Mouse (Mus musculus) C2C12 (cell line): ENCODE measurements at regions not wholly inside any gene's neighbourhood (a gene's known extent, or its start where the extent isn't known, plus 50 kb on each side); places are given as distances from the start of the nearest gene placed in this dataset.

Experiments
- H3K27me3 ChIP-seq: one replicate; pipeline ENCODE4 v1.6.1; 2011; ENCODE audit not compliant: control insufficient read depth, insufficient read depth, insufficient read length
- H3K36me3 ChIP-seq: one replicate; pipeline ENCODE4 v1.6.1; 2011; ENCODE audit not compliant: control insufficient read depth, insufficient read depth
- H3K4me3 ChIP-seq: one replicate; pipeline ENCODE4 v1.5.1; 2011; ENCODE audit warnings: mild to moderate bottlenecking, control low read depth; ENCODE audit not compliant: poor library complexity, insufficient read depth, severe bottlenecking
- H3K79me2 ChIP-seq: one replicate; pipeline ENCODE4 v1.6.1; 2011; ENCODE audit not compliant: control insufficient read depth, insufficient read depth
- H3K79me3 ChIP-seq: one replicate; pipeline ENCODE4 v1.6.1; 2011; ENCODE audit warnings: low read depth, control low read depth
- H3ac ChIP-seq: one replicate; pipeline ENCODE3; 2011; ENCODE audit warnings: low read depth; ENCODE audit not compliant: control insufficient read depth, insufficient read length
- CEBPB ChIP-seq: IDR thresholded peaks from one replicate; pipeline ENCODE4 v1.6.1; 2011; ENCODE audit warnings: low read depth, mild to moderate bottlenecking, control low read depth, moderate library complexity
- CTCF ChIP-seq: IDR thresholded peaks from one replicate; pipeline ENCODE4 v1.5.1; 2011; ENCODE audit not compliant: control insufficient read depth, insufficient read depth, insufficient read length
- FOSL1 ChIP-seq: IDR thresholded peaks from one replicate; pipeline ENCODE4 v1.8.0; 2011; ENCODE audit warnings: mild to moderate bottlenecking, low read length; ENCODE audit not compliant: poor library complexity, insufficient read depth, severe bottlenecking
- MAX ChIP-seq: IDR thresholded peaks from one replicate; pipeline ENCODE4 v1.6.1; 2011; ENCODE audit warnings: mild to moderate bottlenecking, control low read depth
- MYOD1 ChIP-seq: IDR thresholded peaks from one replicate; pipeline ENCODE4 v1.6.1; 2011; ENCODE audit warnings: low read depth; ENCODE audit not compliant: control insufficient read depth, insufficient read length
- MYOG ChIP-seq: IDR thresholded peaks from one replicate; pipeline ENCODE4 v1.6.1; 2011; ENCODE audit not compliant: control insufficient read depth, insufficient read length; ENCODE audit errors: extremely low read depth
- USF1 ChIP-seq: IDR thresholded peaks from one replicate; pipeline ENCODE4 v1.6.1; 2011; ENCODE audit warnings: low read depth, mild to moderate bottlenecking, control low read depth, moderate library complexity

- Histone ChIP-seq H3K27me3 (no peaks in the 10 kb centered on the region), H3K4me3 (no peak overlapping the region)
These were observed 257.6 kb upstream of the Rtl1 start for GRCm38 (mm10) chr12:109857705-109858104.

DNA sequence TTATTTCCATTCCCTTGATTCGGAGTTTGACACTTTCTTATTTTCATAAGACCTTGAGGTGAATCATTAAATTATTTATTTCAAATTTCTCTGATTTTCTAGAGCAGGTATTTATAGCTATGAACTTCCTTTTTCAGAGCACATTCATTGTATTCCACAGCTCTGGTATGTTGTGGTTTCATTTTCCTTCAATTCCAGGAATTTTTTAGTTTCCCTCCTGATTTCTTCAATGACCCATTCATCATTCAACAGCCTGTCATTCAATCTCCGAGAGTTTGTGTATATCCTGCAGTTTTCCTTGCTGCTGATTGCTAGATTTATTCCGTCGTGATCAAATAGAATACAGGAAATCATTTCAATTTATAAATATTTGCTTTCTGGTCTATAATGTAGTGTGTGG, 264.7 kb upstream of the Rtl1 start:
- no peak overlapping the region for H3K4me3 ChIP-seq
- no peaks in the 10 kb centered on the region for H3K79me2 ChIP-seq
- H3K36me3 ChIP-seq = no peaks in the 10 kb centered on the region
- H3K27me3 ChIP-seq = no peaks in the 10 kb centered on the region
- H3K79me3 ChIP-seq = no peaks in the 10 kb centered on the region
- no peak overlapping the region for H3ac ChIP-seq
- no peak for TF ChIP-seq MYOD1
- no peak for TF ChIP-seq CEBPB
- TF ChIP-seq USF1 = no peak
- no peak for TF ChIP-seq CTCF
- TF ChIP-seq MAX = no peak
- no peak for TF ChIP-seq MYOG
- no peak for TF ChIP-seq FOSL1

More at GRCm38 (mm10) chr12:109857705-109858104, 257.6 kb upstream of the Rtl1 start:
- Histone ChIP-seq H3ac (no peak overlapping the region), H3K79me2 (no peaks in the 10 kb centered on the region), H3K79me3 (no peaks in the 10 kb centered on the region), H3K36me3 (no peaks in the 10 kb centered on the region)
- TF ChIP-seq MYOD1 = no peak
- no peak for TF ChIP-seq MAX
- TF ChIP-seq CEBPB = no peak
- no peak for TF ChIP-seq USF1
- no peak for TF ChIP-seq CTCF
- TF ChIP-seq FOSL1 = no peak
- TF ChIP-seq MYOG = no peak

GRCm38 (mm10) chr12:109871021-109871420, 270.9 kb upstream of the Rtl1 start:
- Histone ChIP-seq H3K36me3 (no peaks in the 10 kb centered on the region), H3K27me3 (no peaks in the 10 kb centered on the region), H3K79me2 (no peaks in the 10 kb centered on the region), H3ac (no peak overlapping the region), H3K79me3 (no peaks in the 10 kb centered on the region), H3K4me3 (no peak overlapping the region)
- no peak for TF ChIP-seq FOSL1

DNA sequence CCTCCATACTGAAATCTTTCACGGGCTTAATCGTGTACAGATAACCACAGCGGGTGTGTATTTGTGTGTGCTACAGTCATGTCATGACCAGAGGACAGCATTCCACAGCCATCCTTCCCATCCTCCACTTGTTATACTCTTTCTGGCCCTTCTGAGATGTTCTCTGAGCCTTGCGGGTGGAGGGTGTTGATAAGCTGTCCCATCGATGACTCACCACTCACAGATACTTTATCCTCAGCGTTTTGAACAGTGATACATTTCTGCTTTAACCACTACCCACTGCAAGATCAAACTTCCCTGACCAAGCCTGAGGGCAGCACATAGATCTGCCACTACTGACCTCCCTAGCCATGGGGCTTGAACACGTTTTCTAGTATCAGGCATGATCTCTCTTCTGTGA, 274.3 kb upstream of the Rtl1 start:
- no peak overlapping the region for H3ac ChIP-seq
- H3K79me3 ChIP-seq = no peaks in the 10 kb centered on the region
- TF ChIP-seq FOSL1 = no peak
- no peak for TF ChIP-seq CTCF
- no peak for TF ChIP-seq MYOG
- no peak for TF ChIP-seq USF1
- no peak for TF ChIP-seq MAX
- no peak for TF ChIP-seq MYOD1
- no peak for TF ChIP-seq CEBPB
- no peaks in the 10 kb centered on the region for H3K27me3 ChIP-seq
- H3K79me2 ChIP-seq = no peaks in the 10 kb centered on the region
- no peak overlapping the region for H3K4me3 ChIP-seq
- H3K36me3 ChIP-seq = no peaks in the 10 kb centered on the region

DNA sequence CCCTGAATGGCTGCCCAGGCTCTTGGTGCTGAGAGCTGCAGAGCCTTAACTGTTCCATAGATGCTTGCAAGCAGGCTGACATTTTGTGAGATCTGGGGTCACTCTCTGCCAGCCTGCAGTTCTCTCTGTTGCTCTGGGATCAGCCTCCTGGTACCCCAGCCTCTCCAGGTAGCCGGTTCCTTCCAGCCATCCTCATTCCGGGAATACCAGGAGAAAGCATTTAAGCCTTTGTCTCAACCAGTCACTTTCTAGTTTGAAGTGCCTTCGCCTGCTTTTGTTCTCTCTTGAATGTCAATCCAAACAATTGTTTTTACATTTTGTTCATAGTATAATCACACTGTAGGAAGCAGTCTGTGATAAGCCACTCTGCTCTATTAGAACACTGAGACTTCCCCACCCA, 281.0 kb upstream of the Rtl1 start:
- no peaks in the 10 kb centered on the region for H3K79me2 ChIP-seq
- no peaks in the 10 kb centered on the region for H3K27me3 ChIP-seq
- no peak overlapping the region for H3K4me3 ChIP-seq
- H3K79me3 ChIP-seq = no peaks in the 10 kb centered on the region
- TF ChIP-seq CEBPB (no peak), MYOD1 (no peak), FOSL1 (no peak), MYOG (no peak), MAX (no peak), USF1 (no peak), CTCF (no peak)
- no peaks in the 10 kb centered on the region for H3K36me3 ChIP-seq
- no peak overlapping the region for H3ac ChIP-seq

DNA sequence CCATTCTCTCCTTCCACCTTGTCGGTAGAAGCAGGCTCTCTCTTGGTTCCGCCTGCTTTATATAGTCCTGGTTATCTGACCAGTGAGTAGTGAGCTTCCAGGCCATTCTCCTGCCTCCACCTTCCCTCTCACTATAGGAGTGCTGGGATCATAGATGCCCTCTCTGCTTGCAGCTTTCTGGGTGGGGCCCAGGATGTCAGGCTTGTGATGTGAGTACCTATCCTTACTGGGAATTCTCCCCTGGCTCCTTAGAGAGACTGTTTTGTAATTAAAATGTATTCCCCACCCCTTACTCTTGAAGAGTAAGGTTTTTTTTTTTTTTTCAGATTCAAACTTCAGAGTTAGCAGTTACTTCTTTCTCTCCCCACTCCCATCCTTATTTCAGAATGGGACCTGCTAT, 291.1 kb upstream of the Rtl1 start:
- H3K4me3 ChIP-seq = no peak overlapping the region
- H3K79me3 ChIP-seq = no peaks in the 10 kb centered on the region
- no peaks in the 10 kb centered on the region for H3K27me3 ChIP-seq
- TF ChIP-seq FOSL1 (no peak), CTCF (no peak), MYOG (no peak), CEBPB (no peak), MAX (no peak), USF1 (no peak), MYOD1 (no peak)
- no peaks in the 10 kb centered on the region for H3K36me3 ChIP-seq
- no peak overlapping the region for H3ac ChIP-seq
- H3K79me2 ChIP-seq = no peaks in the 10 kb centered on the region
